Mouse (Mus musculus): ENCODE results near the gene Ercc8. TPM values are rescaled to one million over a fixed set of nuclear protein-coding genes. Genes with fewer than 3 reads are reported as not detected.

The Ercc8 gene
- polyA plus RNA-seq (2015; fragmentation: Nextera tagmentation; extraction: Ambion mirVana): 10.6 and 11.3 TPM in 2 replicates

- DNase-seq: peak; percentile 90
- H3K27ac ChIP-seq: no peak within 1 kb of the TSS
These were observed at the start of gene Ercc8, which contains the start of gene Ndufaf2 for GRCm38 (mm10) chr13:108158465-108159240. Gene Ercc8, plus strand, starts transcription at chr13:108158731. Gene Ndufaf2, minus strand, starts transcription at chr13:108158623.

GRCm38 (mm10) chr13:108110929-108111328, 47.6 kb upstream of the Ercc8 start:
- ATAC-seq (ENCODE audit: low read depth) (no peak), DNase-seq (no peak)
- Histone ChIP-seq H3K9me3 (replicated peaks) (no peaks in the 10 kb centered on the region), H3K4me2 (no peak overlapping the region), H3K36me3 (no peaks in the 10 kb centered on the region), H3K9ac (no peak overlapping the region), H3K27ac (no peak overlapping the region), H3K4me1 (replicated peaks) (no peaks in the 10 kb centered on the region), H3K27me3 (no peaks in the 10 kb centered on the region), H3K4me3 (replicated peaks) (no peak overlapping the region)
- WGBS (ENCODE audit: insufficient replicate concordance): 67% methylated on average over 6 of the region's 6 CpGs

More at GRCm38 (mm10) chr13:108158465-108159240, at the start of gene Ercc8, which contains the start of gene Ndufaf2:
- peak; percentile 96 for ATAC-seq (ENCODE audit: low read depth)
- H3K36me3 ChIP-seq: peaks cover 16% of the 10 kb centered on the region
- peak within 1 kb of the TSS; percentile 78 for H3K4me2 ChIP-seq
- H3K27me3 ChIP-seq: no peaks in the 10 kb centered on the region
- H3K4me1 ChIP-seq (replicated peaks): peaks cover 16% of the 10 kb centered on the region
- H3K9me3 ChIP-seq (replicated peaks): no peaks in the 10 kb centered on the region
- WGBS (ENCODE audit: insufficient replicate concordance): under 1% methylated on average over 47 of the region's 47 CpGs
- H3K4me3 ChIP-seq (replicated peaks): peak within 1 kb of the TSS; percentile 82
- peak within 1 kb of the TSS; percentile 73 for H3K9ac ChIP-seq

GRCm38 (mm10) chr13:108113536-108113935, 45.0 kb upstream of the Ercc8 start:
- DNase-seq: no peak
- H3K27me3 ChIP-seq: no peaks in the 10 kb centered on the region
- peaks cover 3% of the 10 kb centered on the region; the same call in 1 of the 2 replicates for H3K4me1 ChIP-seq (replicated peaks)
- H3K36me3 ChIP-seq: no peaks in the 10 kb centered on the region
- 86% methylated on average over 5 of the region's 5 CpGs for WGBS (ENCODE audit: insufficient replicate concordance)
- no peak overlapping the region for H3K4me3 ChIP-seq (replicated peaks)
- no peak overlapping the region for H3K4me2 ChIP-seq
- H3K9me3 ChIP-seq (replicated peaks): no peaks in the 10 kb centered on the region
- H3K9ac ChIP-seq: no peak overlapping the region
- H3K27ac ChIP-seq: no peak overlapping the region
- ATAC-seq (ENCODE audit: low read depth): no peak

- WGBS (ENCODE audit: insufficient replicate concordance): 63% methylated on average over 3 of the region's 3 CpGs
These were observed 44.3 kb upstream of the Ercc8 start for GRCm38 (mm10) chr13:108114257-108114656.

GRCm38 (mm10) chr13:108117654-108118053, 40.9 kb upstream of the Ercc8 start:
- H3K9ac ChIP-seq: no peak overlapping the region
- no peak for DNase-seq
- peaks cover 3% of the 10 kb centered on the region; the same call in 1 of the 2 replicates for H3K4me1 ChIP-seq (replicated peaks)
- H3K36me3 ChIP-seq: no peaks in the 10 kb centered on the region
- H3K4me2 ChIP-seq: no peak overlapping the region
- H3K27ac ChIP-seq: no peak overlapping the region
- H3K27me3 ChIP-seq: no peaks in the 10 kb centered on the region
- H3K4me3 ChIP-seq (replicated peaks): no peak overlapping the region
- ATAC-seq (ENCODE audit: low read depth): no peak
- no peaks in the 10 kb centered on the region for H3K9me3 ChIP-seq (replicated peaks)

More at GRCm38 (mm10) chr13:108114257-108114656, 44.3 kb upstream of the Ercc8 start:
- ATAC-seq (ENCODE audit: low read depth) (no peak), DNase-seq (no peak)
- no peaks in the 10 kb centered on the region for H3K9me3 ChIP-seq (replicated peaks)
- H3K27me3 ChIP-seq: no peaks in the 10 kb centered on the region
- no peak overlapping the region for H3K9ac ChIP-seq
- no peaks in the 10 kb centered on the region for H3K36me3 ChIP-seq
- no peak overlapping the region for H3K27ac ChIP-seq
- peaks cover 3% of the 10 kb centered on the region; the same call in 1 of the 2 replicates for H3K4me1 ChIP-seq (replicated peaks)
- H3K4me2 ChIP-seq: no peak overlapping the region
- H3K4me3 ChIP-seq (replicated peaks): no peak overlapping the region

GRCm38 (mm10) chr13:108118188-108118587, 40.3 kb upstream of the Ercc8 start:
- no peaks in the 10 kb centered on the region for H3K36me3 ChIP-seq
- WGBS (ENCODE audit: insufficient replicate concordance): 64% methylated on average over 1 of the region's 1 CpGs
- H3K4me2 ChIP-seq: no peak overlapping the region
- ATAC-seq (ENCODE audit: low read depth): no peak
- no peak overlapping the region for H3K4me3 ChIP-seq (replicated peaks)
- no peaks in the 10 kb centered on the region for H3K9me3 ChIP-seq (replicated peaks)
- peaks cover 3% of the 10 kb centered on the region; the same call in 1 of the 2 replicates for H3K4me1 ChIP-seq (replicated peaks)
- H3K27me3 ChIP-seq: no peaks in the 10 kb centered on the region
- no peak overlapping the region for H3K27ac ChIP-seq
- DNase-seq: no peak
- H3K9ac ChIP-seq: no peak overlapping the region

GRCm38 (mm10) chr13:108119411-108120310, 38.9 kb upstream of the Ercc8 start:
- no peaks in the 10 kb centered on the region for H3K36me3 ChIP-seq
- DNase-seq (no peak), ATAC-seq (ENCODE audit: low read depth) (no peak)
- 66% methylated on average over 9 of the region's 9 CpGs for WGBS (ENCODE audit: insufficient replicate concordance)
- H3K9me3 ChIP-seq (replicated peaks): no peaks in the 10 kb centered on the region
- H3K9ac ChIP-seq: no peak overlapping the region
- H3K27ac ChIP-seq: no peak overlapping the region
- H3K27me3 ChIP-seq: no peaks in the 10 kb centered on the region
- H3K4me3 ChIP-seq (replicated peaks): no peak overlapping the region
- no peak overlapping the region for H3K4me2 ChIP-seq
- H3K4me1 ChIP-seq (replicated peaks): peaks cover 3% of the 10 kb centered on the region; the same call in 1 of the 2 replicates

GRCm38 (mm10) chr13:108123109-108123723, 35.3 kb upstream of the Ercc8 start:
- Histone ChIP-seq H3K4me3 (replicated peaks) (no peak overlapping the region), H3K27me3 (no peaks in the 10 kb centered on the region), H3K9ac (no peak overlapping the region), H3K4me1 (replicated peaks) (peaks cover under 1% of the 10 kb centered on the region; the same call in 1 of the 2 replicates), H3K27ac (no peak overlapping the region), H3K4me2 (no peak overlapping the region), H3K36me3 (no peaks in the 10 kb centered on the region), H3K9me3 (replicated peaks) (no peaks in the 10 kb centered on the region)
- ATAC-seq (ENCODE audit: low read depth) (no peak), DNase-seq (no peak)
- 78% methylated on average over 15 of the region's 15 CpGs for WGBS (ENCODE audit: insufficient replicate concordance)

- Histone ChIP-seq H3K4me2 (no peak overlapping the region), H3K27ac (no peak overlapping the region), H3K9ac (no peak overlapping the region), H3K4me3 (replicated peaks) (no peak overlapping the region), H3K4me1 (replicated peaks) (no peaks in the 10 kb centered on the region; the same call in 1 of the 2 replicates), H3K36me3 (no peaks in the 10 kb centered on the region), H3K27me3 (no peaks in the 10 kb centered on the region), H3K9me3 (replicated peaks) (no peaks in the 10 kb centered on the region)
- DNase-seq (no peak), ATAC-seq (ENCODE audit: low read depth) (no peak)
- 84% methylated on average over 11 of the region's 11 CpGs for WGBS (ENCODE audit: insufficient replicate concordance)
These were observed 34.4 kb upstream of the Ercc8 start for GRCm38 (mm10) chr13:108124096-108124495.

- Histone ChIP-seq H3K9ac (no peak overlapping the region), H3K4me2 (no peak overlapping the region), H3K4me3 (replicated peaks) (no peak overlapping the region), H3K9me3 (replicated peaks) (no peaks in the 10 kb centered on the region), H3K27ac (no peak overlapping the region), H3K36me3 (no peaks in the 10 kb centered on the region), H3K27me3 (no peaks in the 10 kb centered on the region), H3K4me1 (replicated peaks) (no peaks in the 10 kb centered on the region)
- DNase-seq (no peak), ATAC-seq (ENCODE audit: low read depth) (no peak)
- 68% methylated on average over 2 of the region's 2 CpGs for WGBS (ENCODE audit: insufficient replicate concordance)
These were observed 32.3 kb upstream of the Ercc8 start for GRCm38 (mm10) chr13:108126246-108126645.

- DNase-seq (no peak), ATAC-seq (ENCODE audit: low read depth) (no peak)
- Histone ChIP-seq H3K27me3 (no peaks in the 10 kb centered on the region), H3K4me2 (no peak overlapping the region), H3K9me3 (replicated peaks) (no peaks in the 10 kb centered on the region), H3K27ac (no peak overlapping the region), H3K4me1 (replicated peaks) (no peaks in the 10 kb centered on the region), H3K36me3 (no peaks in the 10 kb centered on the region), H3K9ac (no peak overlapping the region), H3K4me3 (replicated peaks) (no peak overlapping the region)
- WGBS (ENCODE audit: insufficient replicate concordance): 0% methylated on average over 1 of the region's 1 CpGs
These were observed 31.4 kb upstream of the Ercc8 start for GRCm38 (mm10) chr13:108127130-108127529.
